Mouse (Mus musculus) C3H10T1/2 (cell line): ENCODE data around the gene Klra5. TPM values are rescaled to one million over a fixed set of nuclear protein-coding genes. Genes with fewer than 3 reads are reported as not detected.

Experiments
- polyA plus RNA-seq, 2 experiments: library from polyadenylated mRNA; unstranded; fragments of >200 nt; fragmentation: generic; extraction: Trizol; gene quantifications; one replicate each; pipeline ENCODE4 v1.2.1; 2012; ENCODE audit warnings: missing spikeins in 2 of 2

Gene Klra5
- not detected for polyA plus RNA-seq

DNA sequence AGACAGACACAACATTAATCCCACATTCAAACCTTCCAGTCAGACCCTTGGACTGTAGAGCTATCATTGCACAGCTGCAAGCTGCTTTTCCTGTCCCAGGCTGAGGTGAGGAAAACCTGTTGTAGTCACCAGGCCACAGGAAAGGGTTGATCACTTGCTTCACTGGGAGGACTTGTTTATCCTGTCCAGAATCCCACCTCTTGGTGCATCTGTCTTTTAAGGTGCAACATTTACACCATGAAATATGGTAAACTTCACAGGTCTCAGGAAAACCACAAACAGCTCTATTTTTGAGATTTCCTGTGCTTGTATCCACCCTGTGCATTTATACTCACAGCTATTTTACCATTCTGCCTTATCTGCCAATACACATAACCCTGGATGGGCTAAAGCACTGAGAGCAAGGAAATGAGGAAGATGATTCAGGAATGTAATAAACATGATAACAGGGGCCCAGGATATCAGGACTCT, at the start of gene Klra5:
TSS of gene Klra5 (minus strand) at position 175 of the 471 bp plus-strand sequence.

DNA sequence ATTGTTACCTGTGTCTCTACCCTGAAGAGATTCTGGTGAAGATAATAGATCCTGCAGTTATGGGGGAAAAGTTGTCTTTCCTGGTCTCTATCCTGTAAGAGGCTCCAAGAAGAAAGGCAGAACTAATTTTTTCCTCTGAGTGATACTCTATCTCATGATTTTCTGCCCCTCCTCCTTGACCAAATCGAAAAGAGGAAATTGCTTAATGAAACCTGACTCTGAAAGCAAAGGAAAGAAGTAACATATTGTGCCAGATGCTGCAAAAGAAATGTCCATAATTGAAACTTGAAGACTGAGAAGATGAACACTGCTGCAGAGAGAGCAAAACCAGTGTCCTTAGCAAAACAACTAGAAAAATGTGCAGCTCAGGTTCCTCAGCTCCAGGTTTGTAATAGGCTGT, 40.9 kb downstream of the Klra5 start, which contains the start of gene Klra17:
TSS of gene Klra17 (minus strand) at position 124 of the 400 bp plus-strand sequence.

DNA sequence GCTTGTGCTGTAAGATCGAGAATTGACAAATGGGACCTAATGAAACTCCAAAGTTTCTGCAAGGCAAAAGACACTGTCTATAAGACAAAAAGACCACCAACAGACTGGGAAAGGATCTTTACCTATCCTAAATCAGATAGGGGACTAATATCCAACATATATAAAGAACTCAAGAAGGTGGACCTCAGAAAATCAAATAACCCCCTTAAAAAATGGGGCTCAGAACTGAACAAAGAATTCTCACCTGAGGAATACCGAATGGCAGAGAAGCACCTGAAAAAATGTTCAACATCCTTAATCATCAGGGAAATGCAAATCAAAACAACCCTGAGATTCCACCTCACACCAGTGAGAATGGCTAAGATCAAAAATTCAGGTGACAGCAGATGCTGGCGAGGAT, 55.1 kb downstream of the Klra5 start, which contains the start of gene Gm17631:
TSS of gene Gm17631 (plus strand) at position 301 of the 400 bp plus-strand sequence.

Other genes starting within 250 kb of the Klra5 start
- gene Klrc1, start 238.7 kb downstream of the Klra5 start, polyA plus RNA-seq: not detected
- gene Klri1, start 200.5 kb downstream of the Klra5 start, polyA plus RNA-seq: not detected
- gene Klri2, start 177.2 kb downstream of the Klra5 start, polyA plus RNA-seq: not detected
- not detected for gene Gm156, start 133.4 kb downstream of the Klra5 start, polyA plus RNA-seq
- gene Gm17631, start 55.0 kb downstream of the Klra5 start, polyA plus RNA-seq: not detected
- under 1 TPM in 1 of 2 experiments, not detected in 1; 0.08 TPM for gene Klra17, start 41.0 kb downstream of the Klra5 start, polyA plus RNA-seq
- not detected for gene Klra6, start 109.3 kb upstream of the Klra5 start, polyA plus RNA-seq
- not detected for gene Klra4, start 149.6 kb upstream of the Klra5 start, polyA plus RNA-seq
- not detected for gene Klra8, start 212.2 kb upstream of the Klra5 start, polyA plus RNA-seq